Mouse (Mus musculus) C2C12 (cell line): ENCODE results near the gene Nnat.

ENCODE experiments used
- CEBPB ChIP-seq: IDR thresholded peaks from one replicate; pipeline ENCODE4 v1.6.1; 2011; ENCODE audit warnings: low read depth, mild to moderate bottlenecking, control low read depth, moderate library complexity
- MAX ChIP-seq: IDR thresholded peaks from one replicate; pipeline ENCODE4 v1.6.1; 2011; ENCODE audit warnings: mild to moderate bottlenecking, control low read depth
- USF1 ChIP-seq: IDR thresholded peaks from one replicate; pipeline ENCODE4 v1.6.1; 2011; ENCODE audit warnings: low read depth, mild to moderate bottlenecking, control low read depth, moderate library complexity

- no peak for TF ChIP-seq USF1
- TF ChIP-seq CEBPB: no peak
- no peak for TF ChIP-seq MAX
These were observed 17.5 kb upstream of the Nnat start for GRCm38 (mm10) chr2:157542415-157542814.
